Mouse (Mus musculus): ENCODE data around the gene Lsm7.

- no peak for TF ChIP-seq POLR2A (IDR thresholded peaks at IDR 0.05; ENCODE audit: borderline replicate concordance, control insufficient read depth, low read depth, low read length)
- no peak for TF ChIP-seq CTCF (IDR thresholded peaks at IDR 0.05; ENCODE audit: control insufficient read depth, insufficient read depth, low read length)
These were observed 44.1 kb upstream of the Lsm7 start for GRCm38 (mm10) chr10:80899074-80899473.

Data from bone marrow, adult 2 months (tissue).